Comparison of ENCODE assay signal across 9 mouse cellular contexts in the genomic region with DNA sequence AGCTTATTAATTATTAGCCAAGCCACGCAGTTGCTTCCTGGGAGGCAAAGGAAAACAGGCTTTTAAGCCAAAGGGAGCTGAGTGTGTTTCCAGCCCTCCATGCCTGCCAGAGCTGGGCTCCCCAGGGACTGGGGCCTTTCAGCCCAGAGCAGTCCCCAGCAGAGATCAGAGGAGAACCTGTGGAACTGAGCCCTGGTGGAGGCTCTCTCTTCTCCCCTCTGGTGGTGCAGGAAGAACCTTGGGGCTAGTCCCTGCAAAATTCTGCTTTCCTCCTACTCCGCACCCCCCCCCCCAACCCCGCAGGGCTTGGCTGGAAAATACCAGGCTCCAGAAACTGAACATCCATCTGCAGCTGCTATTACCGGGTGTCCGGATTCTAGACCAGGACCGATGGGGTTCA. TPM values are rescaled to one million over a fixed set of nuclear protein-coding genes. Genes with fewer than 3 reads are reported as not detected.
DNase-seq lines count a peak whose midpoint lies in the region; TF ChIP-seq lines count a peak whose summit lies in the region.
"Had no signal": no experiment of that assay in that cellular context is flagged by ENCODE, and none has a peak within 500 bp of the region (broad histone marks: within the 10 kb centered on the region; RNA-seq: fewer than 3 reads in every experiment).

No protein-coding gene starts in this region.

- DNase-seq in cerebellum, postnatal 10 days = peak; percentile 36 to 49
- no peak for DNase-seq in cerebellum, adult 18-20 months
- DNase-seq in right cerebral cortex, postnatal 10 days (ENCODE audit: low spot score in 2 of 2) = peak; percentile 38 to 43
- no peak for DNase-seq in right cerebral cortex, postnatal 4 days
- DNase-seq in kidney, postnatal 14 days = peak; percentile 37
- DNase-seq in cerebellum, adult 11-12 months = no peak
- DNase-seq in thymus, adult 2 months = no peak

- H3K27me3 ChIP-seq in thymus, adult 2 months (ENCODE audit: control insufficient read depth, insufficient read depth, low read length) = peaks cover 15% of the 10 kb centered on the region; the same call in 1 of the 2 replicates

- no peak overlapping the region for H3K27ac ChIP-seq in olfactory bulb, adult 2 months (ENCODE audit: insufficient read depth, low read depth, low read length)
- H3K27ac ChIP-seq in thymus, adult 2 months (ENCODE audit: control insufficient read depth, insufficient read depth, low read length) = no peak overlapping the region
- H3K27ac ChIP-seq: liver, embryonic 14.5 days had no signal

- no peaks in the 10 kb centered on the region for H3K36me3 ChIP-seq in thymus, adult 2 months (ENCODE audit: control insufficient read depth, insufficient read depth, low read length)

- 13% methylated on average over 6 of the region's 6 CpGs for WGBS in olfactory bulb, adult 2 months
- 36% methylated on average over 6 of the region's 6 CpGs for WGBS in thymus, adult 2 months

- no peak for TF ChIP-seq POLR2A in olfactory bulb, adult 2 months (IDR thresholded peaks at IDR 0.05; ENCODE audit: insufficient read depth, low read depth, low read length)
- TF ChIP-seq POLR2A in thymus, adult 2 months (IDR thresholded peaks at IDR 0.05; ENCODE audit: control insufficient read depth, extremely low read depth, insufficient read depth, low read length, poor library complexity) = no peak

- H3K4me3 ChIP-seq in olfactory bulb, adult 2 months (ENCODE audit: insufficient read depth, low read depth, low read length) = peak overlapping the region; percentile 55
- no peak overlapping the region for H3K4me3 ChIP-seq in thymus, adult 2 months (ENCODE audit: control insufficient read depth, insufficient read depth, low read length)

- H3K4me1 ChIP-seq in olfactory bulb, adult 2 months (ENCODE audit: control insufficient read depth, insufficient read depth, low read length) = peaks cover 5% of the 10 kb centered on the region; the same call in 1 of the 2 replicates
- peaks cover 12% of the 10 kb centered on the region for H3K4me1 ChIP-seq in thymus, adult 2 months (replicated peaks; ENCODE audit: control insufficient read depth, insufficient read depth, low read length)

- 0 out of 2 replicates have a peak, but pooled peaks have one; percentile 19 for TF ChIP-seq CTCF in olfactory bulb, adult 2 months (IDR thresholded peaks at IDR 0.05; ENCODE audit: insufficient read depth, low read depth, low read length)
- TF ChIP-seq CTCF in thymus, adult 2 months (IDR thresholded peaks at IDR 0.05; ENCODE audit: borderline replicate concordance, control insufficient read depth, extremely low read depth, insufficient read depth, low read length, poor library complexity) = no peak

RNA-seq across cellular contexts. Expression of a gene that starts 1.6 kb away (rescaled TPM):
- not detected in 2 replicates for polyA plus RNA-seq in olfactory bulb, adult 2 months (2012; ENCODE audit: insufficient read depth, insufficient read length, low replicate concordance, missing spikeins)
- polyA plus RNA-seq in thymus, adult 2 months (2012; rRNA removed) = 0.08 and 0.19 TPM in 2 replicates

Comparison
In these comparisons a context has a peak if more than half of its experiments do, and no peak if none do; other contexts are left out.
1. DNase-seq: peak in cerebellum, postnatal 10 days (2 of 2), right cerebral cortex, postnatal 10 days (2 of 2) and kidney, postnatal 14 days (single experiment); none in cerebellum, adult 18-20 months (0 of 2), right cerebral cortex, postnatal 4 days (single experiment), cerebellum, adult 11-12 months (single experiment) and thymus, adult 2 months (single experiment).
2. RNA of a gene that starts 1.6 kb away (polyA plus RNA-seq): not detected in olfactory bulb, adult 2 months; 0.08 to 0.19 TPM in thymus, adult 2 months; every median in the first group is over 10 times any median in the second.